Mouse (Mus musculus) heart, embryonic 16.5 days (tissue): ENCODE measurements at regions not wholly inside any gene's neighbourhood (a gene's known extent, or its start where the extent isn't known, plus 50 kb on each side); places are given as distances from the start of the nearest gene placed in this dataset.

Experiments used
- ATAC-seq: fragments of 200-750 bp; cut with Nextera tagmentation; replicated peaks from 2 replicates; pipeline ENCODE4 v1.8.0; 2017; ENCODE audit warnings: moderate number of reproducible peaks; ENCODE audit not compliant: insufficient read depth, low FRiP score; ENCODE audit errors: extremely low read depth
- H3K27ac ChIP-seq: fragments of 300-500 bp; sonication (generic); 2 replicates; pipeline ENCODE4 v1.5.1; 2014; ENCODE audit warnings: mild to moderate bottlenecking, low read length, control low read depth, moderate library complexity
- H3K27me3 ChIP-seq: fragments of 300-500 bp; sonication (generic); 2 replicates; pipeline ENCODE4 v1.6.1; 2014; ENCODE audit warnings: low read length, mixed read lengths; ENCODE audit not compliant: control insufficient read depth, insufficient read depth
- H3K36me3 ChIP-seq: fragments of 300-500 bp; sonication (generic); 2 replicates; pipeline ENCODE4 v1.6.1; 2014; ENCODE audit not compliant: control insufficient read depth, insufficient read depth
- H3K4me1 ChIP-seq: fragments of 300-500 bp; sonication (generic); 2 replicates; pipeline ENCODE4 v1.6.1; 2014; ENCODE audit warnings: low read length, mixed read lengths; ENCODE audit not compliant: control insufficient read depth, insufficient read depth
- H3K4me2 ChIP-seq: fragments of 300-500 bp; sonication (generic); 2 replicates; pipeline ENCODE4 v1.6.1; 2014; ENCODE audit warnings: low read depth, mild to moderate bottlenecking, control low read depth, low read length
- H3K4me3 ChIP-seq: fragments of 300-500 bp; sonication (generic); 2 replicates; pipeline ENCODE4 v1.5.1; 2014; ENCODE audit warnings: mild to moderate bottlenecking, control low read depth, low read length
- H3K9ac ChIP-seq: fragments of 300-500 bp; sonication (generic); 2 replicates; pipeline ENCODE4 v1.6.1; 2014; ENCODE audit warnings: low read length, control low read depth
- H3K9me3 ChIP-seq: fragments of 300-500 bp; sonication (generic); replicated peaks from 2 replicates; pipeline ENCODE4 v1.6.1; 2016; ENCODE audit warnings: low read length; ENCODE audit not compliant: control insufficient read depth
- WGBS: fragments of 180-500 bp; shearing (Covaris S2); extraction: QIAGEN DNeasy Blood & Tissue Kit; methylation state at CpG from one replicate; pipeline ENCODE4 v1.1.7; 2014; 5-methylcytosine and 5-hydroxymethylcytosine counted together

DNA sequence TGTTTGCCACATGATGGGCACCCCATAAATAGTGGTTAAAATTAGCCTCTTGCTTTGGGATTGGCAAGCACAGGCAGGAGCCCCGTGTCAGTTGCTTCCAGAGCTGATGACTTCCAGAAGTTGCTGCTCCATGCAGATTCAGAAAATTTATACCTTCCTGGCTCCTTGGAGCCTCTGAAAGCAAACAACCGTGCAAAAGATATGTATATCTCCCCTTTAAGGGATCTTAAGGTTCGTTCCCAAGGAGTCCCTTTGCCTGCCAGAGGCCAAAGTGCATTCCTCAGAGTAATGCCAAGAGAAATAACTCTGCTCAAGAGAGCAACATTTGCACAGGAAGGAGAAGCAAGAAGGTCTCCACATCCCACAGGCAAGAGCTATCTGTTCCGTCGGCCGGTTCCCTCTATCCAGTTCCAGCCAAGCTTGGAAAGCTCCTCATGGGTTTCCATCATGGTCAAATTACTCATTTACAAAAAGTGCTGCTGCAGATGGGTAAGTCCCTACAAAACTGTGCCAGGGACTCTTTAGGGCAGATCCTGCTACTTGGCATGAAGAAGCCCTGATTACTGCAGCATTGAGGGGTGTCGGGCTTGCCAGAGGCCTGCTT is 608.4 kb upstream of the Cdh5 start:
- H3K9ac ChIP-seq: no peak overlapping the region
- H3K27me3 ChIP-seq: no peaks in the 10 kb centered on the region
- peak; percentile 73 for ATAC-seq
- H3K4me1 ChIP-seq: 0 out of 2 replicates have a peak, but pooled peaks cover 2% of the 10 kb centered on the region
- no peaks in the 10 kb centered on the region for H3K36me3 ChIP-seq
- no peak overlapping the region for H3K4me2 ChIP-seq
- WGBS: 46% methylated on average over 7 of the region's 7 CpGs
- no peak overlapping the region for H3K4me3 ChIP-seq
- no peaks in the 10 kb centered on the region for H3K9me3 ChIP-seq
- peak overlapping the region; percentile 46 for H3K27ac ChIP-seq

DNA sequence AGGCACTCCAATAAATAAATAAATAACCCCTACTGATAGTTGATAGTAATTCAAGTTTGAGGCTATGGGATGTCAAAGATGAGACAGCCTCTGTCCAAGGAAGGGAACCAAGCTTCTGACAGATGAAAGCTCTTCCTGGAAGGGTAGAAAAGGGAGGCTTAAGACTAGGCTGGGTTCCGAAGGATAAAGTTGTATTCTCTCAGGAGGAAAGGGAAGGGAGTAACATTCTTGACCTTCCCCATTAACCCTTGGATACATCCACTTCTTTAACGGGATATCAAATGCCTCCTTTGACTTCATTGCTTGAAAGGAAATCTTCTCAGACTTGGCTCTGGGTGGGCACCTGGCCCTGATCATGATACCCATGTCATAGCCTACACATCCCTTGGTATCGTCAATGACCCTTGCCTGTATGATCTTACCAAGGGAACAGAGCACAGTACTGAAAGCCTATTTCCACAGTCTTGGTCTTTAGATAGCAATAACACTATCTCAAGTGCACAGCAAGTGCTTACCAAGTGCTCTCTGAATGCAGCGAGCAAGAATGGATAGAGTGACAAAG is 607.4 kb upstream of the Cdh5 start:
- Histone ChIP-seq H3K27me3 (no peaks in the 10 kb centered on the region), H3K9ac (no peak overlapping the region), H3K27ac (0 out of 2 replicates have a peak overlapping the region, but pooled peaks have one; percentile 42), H3K4me2 (no peak overlapping the region), H3K9me3 (no peaks in the 10 kb centered on the region), H3K4me3 (no peak overlapping the region), H3K4me1 (0 out of 2 replicates have a peak, but pooled peaks cover 2% of the 10 kb centered on the region), H3K36me3 (no peaks in the 10 kb centered on the region)
- WGBS: 70% methylated on average over 4 of the region's 4 CpGs
- ATAC-seq: no peak

DNA sequence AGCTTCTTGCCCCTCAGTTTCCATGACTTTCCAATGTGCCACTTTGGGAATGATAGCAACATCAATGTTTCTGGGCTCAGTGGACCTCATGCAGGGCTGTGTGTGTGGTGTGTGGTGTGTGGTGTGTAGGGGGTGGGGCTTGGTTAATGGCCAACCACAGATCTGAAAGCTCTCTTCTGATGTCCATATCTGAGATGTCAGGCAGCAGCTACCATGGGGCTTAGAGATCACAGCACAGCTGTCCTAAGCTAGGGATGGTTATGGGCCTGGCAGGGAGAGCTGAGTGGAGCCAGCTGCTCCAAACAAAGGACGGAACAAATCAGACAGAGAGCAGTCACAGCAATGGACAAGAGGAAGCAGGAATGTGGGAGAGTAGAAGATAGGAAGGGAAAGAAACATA is 606.8 kb upstream of the Cdh5 start:
- WGBS: 37% methylated on average over 1 of the region's 1 CpGs
- no peaks in the 10 kb centered on the region for H3K9me3 ChIP-seq
- H3K36me3 ChIP-seq: no peaks in the 10 kb centered on the region
- no peaks in the 10 kb centered on the region for H3K27me3 ChIP-seq
- H3K9ac ChIP-seq: no peak overlapping the region
- no peak for ATAC-seq
- H3K4me1 ChIP-seq: 0 out of 2 replicates have a peak, but pooled peaks cover 2% of the 10 kb centered on the region
- no peak overlapping the region for H3K27ac ChIP-seq
- H3K4me3 ChIP-seq: no peak overlapping the region
- H3K4me2 ChIP-seq: no peak overlapping the region

DNA sequence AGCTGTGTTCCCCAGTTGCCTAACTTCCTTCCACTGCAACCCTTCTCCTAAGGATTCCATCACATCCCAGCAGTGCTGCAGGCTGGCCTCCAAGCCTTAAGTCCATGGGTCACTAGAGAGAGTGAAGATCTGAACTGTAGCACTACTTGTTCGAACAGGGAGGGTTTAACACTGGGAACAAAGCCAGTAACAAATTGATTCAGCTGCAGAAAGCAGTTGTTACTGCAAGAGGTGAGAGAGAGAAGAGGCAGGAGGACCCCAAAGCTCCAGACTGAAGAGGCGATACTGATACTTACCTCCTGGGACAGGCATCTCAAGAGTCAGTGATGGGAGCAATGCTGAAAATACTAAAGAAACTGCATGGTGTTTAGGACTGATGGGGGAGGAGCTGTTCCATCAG is 600.1 kb upstream of the Cdh5 start:
- Histone ChIP-seq H3K36me3 (no peaks in the 10 kb centered on the region), H3K4me3 (no peak overlapping the region), H3K9ac (no peak overlapping the region), H3K4me1 (no peaks in the 10 kb centered on the region), H3K9me3 (no peaks in the 10 kb centered on the region), H3K27me3 (no peaks in the 10 kb centered on the region), H3K27ac (no peak overlapping the region), H3K4me2 (no peak overlapping the region)
- no peak for ATAC-seq
- WGBS: 46% methylated on average over 2 of the region's 2 CpGs

DNA sequence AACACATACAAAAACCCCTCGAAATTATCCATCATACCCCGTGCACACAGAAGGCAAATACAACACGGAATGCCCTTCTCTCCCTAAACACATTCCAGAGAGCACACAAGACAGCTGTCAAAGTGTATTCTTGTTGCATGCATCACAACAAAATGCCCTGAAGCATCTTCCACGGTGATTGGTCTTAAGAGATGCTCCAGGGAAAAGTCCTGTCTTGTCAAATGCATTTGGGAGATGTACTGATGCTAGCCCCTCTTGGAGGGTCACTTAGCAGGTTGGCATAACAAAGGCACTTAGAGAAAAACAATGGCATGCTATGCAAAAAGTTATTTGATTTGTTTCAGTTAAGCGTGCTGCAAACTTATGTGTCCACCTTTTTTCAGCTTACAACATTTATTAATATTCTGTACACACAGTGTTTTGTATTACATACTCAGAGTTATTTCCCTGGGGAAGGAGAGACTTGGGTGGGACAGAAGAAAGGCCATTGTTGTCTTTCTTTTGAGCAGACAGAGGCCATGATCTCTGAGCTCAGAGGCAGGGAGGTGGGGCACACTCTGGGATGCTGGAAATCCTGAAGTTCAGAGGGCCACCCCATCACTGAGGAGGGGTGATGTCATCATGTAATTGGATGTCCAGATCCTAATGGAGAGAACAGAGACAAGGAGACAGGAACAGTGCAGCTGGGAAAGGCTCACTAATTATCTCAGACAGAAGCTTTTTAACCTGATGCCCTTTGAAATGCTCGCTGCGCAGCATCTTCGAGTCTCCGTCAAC is 598.2 kb upstream of the Cdh5 start:
- H3K27ac ChIP-seq: no peak overlapping the region
- H3K36me3 ChIP-seq: no peaks in the 10 kb centered on the region
- 80% methylated on average over 9 of the region's 9 CpGs for WGBS
- ATAC-seq: no peak
- no peak overlapping the region for H3K4me2 ChIP-seq
- peaks cover 4% of the 10 kb centered on the region; the same call in 1 of the 2 replicates for H3K9me3 ChIP-seq
- H3K9ac ChIP-seq: no peak overlapping the region
- H3K4me1 ChIP-seq: no peaks in the 10 kb centered on the region
- no peaks in the 10 kb centered on the region for H3K27me3 ChIP-seq
- no peak overlapping the region for H3K4me3 ChIP-seq

DNA sequence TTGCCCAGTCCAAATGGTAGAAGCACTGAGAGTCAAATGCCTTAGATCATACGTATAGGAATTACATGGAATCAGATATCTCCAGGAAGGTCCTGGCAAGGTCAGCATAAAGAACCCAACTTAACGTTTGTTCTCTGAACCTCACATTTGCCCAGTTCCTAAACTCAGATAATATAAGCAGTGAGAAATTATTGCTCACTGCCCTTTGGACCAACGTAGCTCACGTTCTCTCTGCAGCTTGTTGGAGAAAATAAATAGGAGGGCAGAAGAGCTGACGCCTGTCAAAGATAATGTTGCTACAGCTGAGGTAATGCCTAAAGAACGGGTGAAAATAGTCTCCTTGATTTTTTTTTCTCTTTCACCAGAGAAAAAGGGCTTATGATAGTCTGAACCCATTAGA is 595.1 kb upstream of the Cdh5 start:
- Histone ChIP-seq H3K9me3 (peaks cover 4% of the 10 kb centered on the region; the same call in 1 of the 2 replicates), H3K27me3 (no peaks in the 10 kb centered on the region)

DNA sequence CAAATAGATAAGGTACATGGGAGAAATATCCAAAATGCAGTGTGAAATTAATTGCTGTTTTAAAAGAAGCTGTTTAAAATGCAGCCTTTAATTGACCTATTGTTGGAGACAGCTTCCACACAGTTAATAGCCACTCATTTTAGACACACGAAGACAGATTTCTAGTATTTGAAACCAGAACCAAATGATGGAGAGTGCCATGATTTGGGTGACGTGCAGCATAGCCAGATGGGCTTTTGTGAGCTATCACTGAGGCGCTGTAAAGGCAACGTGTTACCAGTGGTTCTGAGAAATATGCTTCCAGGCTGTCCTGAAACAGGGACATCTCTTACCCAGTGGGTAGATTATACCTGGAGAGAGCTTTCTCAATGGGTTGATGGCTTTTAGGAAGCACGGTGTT is 594.4 kb upstream of the Cdh5 start:
- Histone ChIP-seq H3K36me3 (no peaks in the 10 kb centered on the region), H3K9ac (no peak overlapping the region), H3K9me3 (peaks cover 4% of the 10 kb centered on the region; the same call in 1 of the 2 replicates), H3K4me3 (no peak overlapping the region), H3K27ac (no peak overlapping the region), H3K4me1 (no peaks in the 10 kb centered on the region), H3K27me3 (no peaks in the 10 kb centered on the region), H3K4me2 (no peak overlapping the region)
- ATAC-seq: no peak
- WGBS: 79% methylated on average over 5 of the region's 5 CpGs

More for the DNA sequence above, 595.1 kb upstream of the Cdh5 start:
- Histone ChIP-seq H3K4me2 (no peak overlapping the region), H3K9ac (no peak overlapping the region), H3K36me3 (no peaks in the 10 kb centered on the region), H3K4me3 (no peak overlapping the region), H3K27ac (no peak overlapping the region), H3K4me1 (no peaks in the 10 kb centered on the region)
- WGBS: 43% methylated on average over 6 of the region's 6 CpGs
- ATAC-seq: no peak

DNA sequence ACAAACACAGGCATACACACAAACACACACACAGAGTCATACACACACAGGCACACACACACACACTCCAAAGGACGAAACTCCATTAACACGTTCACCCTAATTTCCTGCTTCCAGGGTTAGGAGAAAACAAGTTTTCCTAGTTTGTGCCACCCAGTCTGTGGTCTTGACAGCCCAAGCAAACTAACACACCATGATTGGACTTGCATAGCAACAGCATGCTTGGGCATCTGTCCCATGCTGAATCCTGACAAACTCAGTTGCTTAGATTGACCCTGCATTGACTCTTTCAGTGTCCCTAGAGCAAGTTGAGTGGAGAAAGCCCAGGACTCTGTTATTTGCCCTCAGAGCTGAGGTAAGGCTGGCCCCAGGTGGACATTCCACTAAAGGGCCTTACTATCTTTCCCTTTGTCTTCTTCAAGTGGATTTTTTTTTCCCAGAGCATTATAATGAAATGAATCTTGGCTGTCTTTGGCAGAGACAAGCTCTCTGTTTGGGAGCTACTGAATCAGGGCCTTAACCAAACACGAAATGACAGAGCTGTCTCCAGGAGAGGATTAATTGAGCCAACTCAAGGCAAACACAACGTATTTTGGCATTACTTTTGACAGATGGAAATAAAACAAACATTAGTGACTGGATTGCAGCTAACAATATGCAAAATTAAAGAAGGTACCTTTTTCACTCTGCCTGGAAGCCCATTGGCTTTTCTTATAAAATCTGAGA is 581.1 kb upstream of the Cdh5 start:
- Histone ChIP-seq H3K9ac (no peak overlapping the region), H3K4me3 (no peak overlapping the region), H3K9me3 (no peaks in the 10 kb centered on the region), H3K4me2 (no peak overlapping the region), H3K27ac (no peak overlapping the region), H3K27me3 (no peaks in the 10 kb centered on the region), H3K36me3 (no peaks in the 10 kb centered on the region), H3K4me1 (no peaks in the 10 kb centered on the region)
- no peak for ATAC-seq
- WGBS: 53% methylated on average over 4 of the region's 4 CpGs
